Mouse (Mus musculus) forebrain, embryonic 16.5 days (tissue): ENCODE measurements at regions not wholly inside any gene's neighbourhood (a gene's known extent, or its start where the extent isn't known, plus 50 kb on each side); places are given as distances from the start of the nearest gene placed in this dataset.

Source experiments
- ATAC-seq: fragments of 200-750 bp; cut with Nextera tagmentation; 2 replicates; pipeline ENCODE4 v1.8.0; 2017; ENCODE audit warnings: mild to moderate bottlenecking, moderate library complexity
- H3K27ac ChIP-seq: fragments of 300-500 bp; sonication (generic); 2 replicates; pipeline ENCODE4 v1.5.1; 2014; ENCODE audit warnings: low read length, control low read depth
- H3K27me3 ChIP-seq: fragments of 300-500 bp; sonication (generic); replicated peaks from 2 replicates; pipeline ENCODE4 v1.6.1; 2014; ENCODE audit warnings: low read length; ENCODE audit not compliant: control insufficient read depth, insufficient read depth
- H3K36me3 ChIP-seq: fragments of 300-500 bp; sonication (generic); 2 replicates; pipeline ENCODE4 v1.6.1; 2014; ENCODE audit not compliant: control insufficient read depth, insufficient read depth
- H3K4me1 ChIP-seq: fragments of 300-500 bp; sonication (generic); replicated peaks from 2 replicates; pipeline ENCODE4 v1.6.1; 2014; ENCODE audit warnings: low read length; ENCODE audit not compliant: control insufficient read depth, insufficient read depth
- H3K4me2 ChIP-seq: fragments of 300-500 bp; sonication (generic); 2 replicates; pipeline ENCODE4 v1.6.1; 2014; ENCODE audit warnings: mild to moderate bottlenecking, low read length, control low read depth
- H3K4me3 ChIP-seq: fragments of 300-500 bp; sonication (generic); replicated peaks from 2 replicates; pipeline ENCODE4 v1.5.1; 2014; ENCODE audit warnings: mild to moderate bottlenecking, low read length, control low read depth
- H3K9ac ChIP-seq: fragments of 300-500 bp; sonication (generic); replicated peaks from 2 replicates; pipeline ENCODE4 v1.6.1; 2014; ENCODE audit warnings: low read depth, low read length, control low read depth
- H3K9me3 ChIP-seq: fragments of 300-500 bp; sonication (generic); 2 replicates; pipeline ENCODE4 v1.6.1; 2016; ENCODE audit warnings: low read length; ENCODE audit not compliant: control insufficient read depth
- WGBS: fragments of 180-500 bp; shearing (Covaris S2); extraction: QIAGEN DNeasy Blood & Tissue Kit; methylation state at CpG from one replicate; pipeline ENCODE4 v1.1.7; 2014; 5-methylcytosine and 5-hydroxymethylcytosine counted together

DNA sequence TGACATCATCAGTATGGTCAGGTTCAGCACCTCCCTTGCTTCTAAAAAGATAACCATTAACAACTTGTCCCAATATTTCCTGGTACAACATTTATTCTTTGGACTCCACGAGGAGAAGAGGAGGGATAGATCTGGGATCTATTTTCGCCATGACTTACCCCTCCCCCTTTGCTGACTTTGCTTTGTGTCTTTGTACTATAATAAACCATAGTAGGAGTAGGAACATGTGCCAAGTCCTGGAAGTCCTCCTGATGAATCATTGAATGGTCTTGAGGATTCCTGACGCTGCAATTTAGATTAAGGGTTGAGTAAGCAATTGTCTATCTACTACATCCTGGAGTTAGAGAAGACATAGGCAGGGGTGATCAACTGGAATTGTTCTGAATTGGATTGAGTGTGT, 71.2 kb downstream of the Rbm11 start:
- Histone ChIP-seq H3K27me3 (no peaks in the 10 kb centered on the region), H3K4me1 (no peaks in the 10 kb centered on the region), H3K4me2 (no peak overlapping the region), H3K36me3 (no peaks in the 10 kb centered on the region), H3K9ac (no peak overlapping the region), H3K4me3 (no peak overlapping the region), H3K9me3 (no peaks in the 10 kb centered on the region), H3K27ac (no peak overlapping the region)
- no peak for ATAC-seq
- WGBS: 85% methylated on average over 3 of the region's 3 CpGs

DNA sequence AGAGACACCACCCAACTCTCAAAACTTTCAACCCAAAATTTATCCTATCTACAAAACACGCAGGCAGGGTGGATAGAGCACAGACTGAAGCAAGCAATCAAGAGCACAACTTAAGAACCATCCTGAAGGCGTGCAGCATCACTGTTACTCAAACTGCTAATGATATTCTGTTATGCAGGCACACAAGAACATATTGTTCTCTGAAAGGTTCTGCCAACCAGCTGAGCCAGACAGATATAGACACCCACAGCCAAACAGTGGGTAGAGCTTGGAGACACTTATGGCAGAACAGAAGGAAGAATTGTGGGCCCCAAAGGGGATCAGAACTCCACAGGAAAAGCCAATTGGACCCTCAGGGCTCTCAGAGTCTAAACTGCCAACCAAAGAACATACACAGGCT, 74.9 kb downstream of the Rbm11 start:
- Histone ChIP-seq H3K27ac (no peak overlapping the region), H3K4me2 (no peak overlapping the region), H3K36me3 (no peaks in the 10 kb centered on the region), H3K9ac (no peak overlapping the region), H3K27me3 (no peaks in the 10 kb centered on the region), H3K4me1 (no peaks in the 10 kb centered on the region), H3K9me3 (no peaks in the 10 kb centered on the region), H3K4me3 (no peak overlapping the region)
- no peak for ATAC-seq
- 88% methylated on average over 2 of the region's 2 CpGs for WGBS

DNA sequence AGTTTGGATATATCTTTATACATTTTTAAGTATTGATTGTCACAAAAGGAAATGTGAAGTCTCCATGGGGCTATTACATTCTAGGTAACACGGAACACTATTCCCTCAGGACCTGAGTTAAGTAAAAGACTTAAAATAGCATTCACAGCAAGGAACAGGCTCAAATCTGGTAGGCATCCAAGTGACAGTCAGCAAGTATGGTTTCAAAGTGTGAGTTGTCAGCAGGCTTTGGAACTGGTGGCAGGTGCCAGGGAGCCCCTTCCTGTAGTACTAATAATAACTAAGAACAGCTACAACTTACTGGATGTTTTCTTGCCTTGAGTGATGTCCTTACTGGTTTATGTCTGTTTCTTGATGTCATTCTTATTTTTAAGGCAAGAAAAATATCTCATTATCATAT, 79.5 kb downstream of the Rbm11 start:
- 80% methylated on average over 1 of the region's 1 CpGs for WGBS
- H3K9me3 ChIP-seq: no peaks in the 10 kb centered on the region

GRCm38 (mm10) chr16:75675871-75676270, 83.2 kb downstream of the Rbm11 start:
- Histone ChIP-seq H3K4me1 (no peaks in the 10 kb centered on the region), H3K4me2 (no peak overlapping the region), H3K9me3 (no peaks in the 10 kb centered on the region), H3K27ac (no peak overlapping the region), H3K27me3 (no peaks in the 10 kb centered on the region), H3K4me3 (no peak overlapping the region), H3K9ac (no peak overlapping the region), H3K36me3 (no peaks in the 10 kb centered on the region)
- 0 out of 2 replicates have a peak, but pooled peaks have one; percentile 47 for ATAC-seq
- 63% methylated on average over 2 of the region's 2 CpGs for WGBS

More for the DNA sequence above, 79.5 kb downstream of the Rbm11 start:
- Histone ChIP-seq H3K4me2 (no peak overlapping the region), H3K36me3 (no peaks in the 10 kb centered on the region), H3K9ac (no peak overlapping the region), H3K27me3 (no peaks in the 10 kb centered on the region), H3K4me3 (no peak overlapping the region), H3K27ac (no peak overlapping the region), H3K4me1 (no peaks in the 10 kb centered on the region)
- no peak for ATAC-seq

DNA sequence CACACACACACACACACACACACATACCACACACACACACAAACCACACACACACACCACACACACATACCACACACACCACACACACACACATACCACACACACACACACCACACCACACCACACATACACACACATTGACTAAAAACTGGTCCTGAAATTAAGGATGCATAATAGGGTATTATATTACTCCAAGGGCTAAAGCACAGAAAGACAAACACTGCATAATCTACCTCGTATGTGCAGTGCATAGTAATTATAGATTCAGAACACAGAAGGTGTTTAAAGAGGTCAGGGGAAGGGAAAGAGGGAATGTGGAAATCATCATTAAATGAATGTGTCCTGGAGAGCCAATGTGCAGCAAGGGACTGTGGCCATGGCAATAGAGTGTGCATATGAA, 84.5 kb downstream of the Rbm11 start:
- no peak overlapping the region for H3K4me3 ChIP-seq
- H3K36me3 ChIP-seq: no peaks in the 10 kb centered on the region
- ATAC-seq: no peak
- no peak overlapping the region for H3K9ac ChIP-seq
- no peak overlapping the region for H3K27ac ChIP-seq
- no peaks in the 10 kb centered on the region for H3K9me3 ChIP-seq
- H3K27me3 ChIP-seq: no peaks in the 10 kb centered on the region
- WGBS: 26% methylated on average over 1 of the region's 1 CpGs
- H3K4me2 ChIP-seq: no peak overlapping the region
- no peaks in the 10 kb centered on the region for H3K4me1 ChIP-seq
